Mouse (Mus musculus): Measurements from ENCODE around the gene Mbtps1. TPM values are rescaled to one million over a fixed set of nuclear protein-coding genes. Genes with fewer than 3 reads are reported as not detected.

Gene Mbtps1
- polyA plus RNA-seq, 1 experiment from 2014 or later: 59.5 TPM

- Histone ChIP-seq H3K9ac (no peak overlapping the region), H3K4me2 (no peak overlapping the region), H3K27ac (no peak overlapping the region), H3K9me3 (no peaks in the 10 kb centered on the region), H3K27me3 (replicated peaks) (no peaks in the 10 kb centered on the region), H3K36me3 (replicated peaks) (0 out of 2 replicates have a peak, but pooled peaks cover 4% of the 10 kb centered on the region), H3K4me1 (peaks cover 35% of the 10 kb centered on the region), H3K4me3 (no peak overlapping the region)
- ATAC-seq (replicated peaks): no peak
- 78% methylated on average over 6 of the region's 6 CpGs for WGBS
Measured at GRCm38 (mm10) chr8:119555861-119556260, 2.7 kb downstream of the Mbtps1 start.

GRCm38 (mm10) chr8:119552967-119553366, 5.6 kb downstream of the Mbtps1 start:
- Histone ChIP-seq H3K9me3 (no peaks in the 10 kb centered on the region), H3K4me1 (peaks cover 29% of the 10 kb centered on the region), H3K4me2 (no peak overlapping the region), H3K27me3 (replicated peaks) (no peaks in the 10 kb centered on the region), H3K36me3 (replicated peaks) (no peaks in the 10 kb centered on the region), H3K9ac (no peak overlapping the region), H3K4me3 (no peak overlapping the region), H3K27ac (no peak overlapping the region)
- 61% methylated on average over 2 of the region's 2 CpGs for WGBS
- ATAC-seq (replicated peaks): no peak

GRCm38 (mm10) chr8:119548560-119549113, 9.9 kb downstream of the Mbtps1 start:
- Histone ChIP-seq H3K27ac (no peak overlapping the region), H3K27me3 (replicated peaks) (no peaks in the 10 kb centered on the region), H3K9ac (no peak overlapping the region), H3K9me3 (no peaks in the 10 kb centered on the region), H3K4me2 (no peak overlapping the region), H3K4me1 (no peaks in the 10 kb centered on the region), H3K36me3 (replicated peaks) (peaks cover 19% of the 10 kb centered on the region; the same call in 1 of the 2 replicates), H3K4me3 (no peak overlapping the region)
- WGBS: 81% methylated on average over 7 of the region's 7 CpGs
- no peak for ATAC-seq (replicated peaks)

- H3K27me3 ChIP-seq (replicated peaks): no peaks in the 10 kb centered on the region
- H3K9ac ChIP-seq: no peak overlapping the region
- H3K36me3 ChIP-seq (replicated peaks): peaks cover 24% of the 10 kb centered on the region
- no peaks in the 10 kb centered on the region for H3K9me3 ChIP-seq
- WGBS: 90% methylated on average over 18 of the region's 18 CpGs
- no peak overlapping the region for H3K27ac ChIP-seq
- H3K4me3 ChIP-seq: no peak overlapping the region
- no peaks in the 10 kb centered on the region for H3K4me1 ChIP-seq
- no peak for ATAC-seq (replicated peaks)
- no peak overlapping the region for H3K4me2 ChIP-seq
Measured at GRCm38 (mm10) chr8:119547019-119547691, 11.4 kb downstream of the Mbtps1 start.

- H3K4me1 ChIP-seq: no peaks in the 10 kb centered on the region
- H3K4me2 ChIP-seq: no peak overlapping the region
- peaks cover 32% of the 10 kb centered on the region for H3K36me3 ChIP-seq (replicated peaks)
- H3K4me3 ChIP-seq: no peak overlapping the region
- no peaks in the 10 kb centered on the region for H3K27me3 ChIP-seq (replicated peaks)
- H3K9ac ChIP-seq: no peak overlapping the region
- H3K9me3 ChIP-seq: no peaks in the 10 kb centered on the region
- no peak for ATAC-seq (replicated peaks)
- 90% methylated on average over 6 of the region's 6 CpGs for WGBS
- H3K27ac ChIP-seq: no peak overlapping the region
Measured at GRCm38 (mm10) chr8:119545791-119546190, 12.7 kb downstream of the Mbtps1 start.

GRCm38 (mm10) chr8:119545180-119545579, 13.4 kb downstream of the Mbtps1 start:
- Histone ChIP-seq H3K27me3 (replicated peaks) (no peaks in the 10 kb centered on the region), H3K4me3 (no peak overlapping the region), H3K4me2 (no peak overlapping the region), H3K9me3 (no peaks in the 10 kb centered on the region), H3K36me3 (replicated peaks) (peaks cover 37% of the 10 kb centered on the region), H3K27ac (no peak overlapping the region), H3K9ac (no peak overlapping the region), H3K4me1 (no peaks in the 10 kb centered on the region)
- WGBS: 79% methylated on average over 6 of the region's 6 CpGs
- ATAC-seq (replicated peaks): no peak

- H3K4me1 ChIP-seq: no peaks in the 10 kb centered on the region
- H3K9me3 ChIP-seq: no peaks in the 10 kb centered on the region
- no peak overlapping the region for H3K4me2 ChIP-seq
- no peak overlapping the region for H3K27ac ChIP-seq
- 88% methylated on average over 3 of the region's 3 CpGs for WGBS
- H3K27me3 ChIP-seq (replicated peaks): no peaks in the 10 kb centered on the region
- no peak overlapping the region for H3K4me3 ChIP-seq
- no peak for ATAC-seq (replicated peaks)
- peaks cover 43% of the 10 kb centered on the region for H3K36me3 ChIP-seq (replicated peaks)
- H3K9ac ChIP-seq: no peak overlapping the region
Measured at GRCm38 (mm10) chr8:119544606-119545005, 13.9 kb downstream of the Mbtps1 start.

GRCm38 (mm10) chr8:119531973-119532372, 26.6 kb downstream of the Mbtps1 start:
- Histone ChIP-seq H3K4me1 (no peaks in the 10 kb centered on the region), H3K27ac (no peak overlapping the region), H3K27me3 (replicated peaks) (no peaks in the 10 kb centered on the region), H3K4me3 (no peak overlapping the region), H3K36me3 (replicated peaks) (peaks cover 56% of the 10 kb centered on the region), H3K4me2 (no peak overlapping the region), H3K9me3 (no peaks in the 10 kb centered on the region), H3K9ac (no peak overlapping the region)
- WGBS: 96% methylated on average over 9 of the region's 9 CpGs
- ATAC-seq (replicated peaks): no peak

GRCm38 (mm10) chr8:119531397-119531796, 27.1 kb downstream of the Mbtps1 start:
- Histone ChIP-seq H3K9me3 (no peaks in the 10 kb centered on the region), H3K27me3 (replicated peaks) (no peaks in the 10 kb centered on the region), H3K27ac (no peak overlapping the region), H3K9ac (no peak overlapping the region), H3K36me3 (replicated peaks) (peaks cover 58% of the 10 kb centered on the region), H3K4me3 (no peak overlapping the region), H3K4me2 (no peak overlapping the region), H3K4me1 (no peaks in the 10 kb centered on the region)
- 96% methylated on average over 3 of the region's 3 CpGs for WGBS
- ATAC-seq (replicated peaks): no peak

GRCm38 (mm10) chr8:119530937-119531336, 27.6 kb downstream of the Mbtps1 start:
- WGBS: 84% methylated on average over 6 of the region's 6 CpGs
- no peak for ATAC-seq (replicated peaks)
- Histone ChIP-seq H3K36me3 (replicated peaks) (peaks cover 53% of the 10 kb centered on the region), H3K4me3 (no peak overlapping the region), H3K27ac (no peak overlapping the region), H3K4me1 (no peaks in the 10 kb centered on the region), H3K9ac (no peak overlapping the region), H3K27me3 (replicated peaks) (no peaks in the 10 kb centered on the region), H3K4me2 (no peak overlapping the region), H3K9me3 (no peaks in the 10 kb centered on the region)

GRCm38 (mm10) chr8:119528762-119529161, 29.8 kb downstream of the Mbtps1 start:
- Histone ChIP-seq H3K27me3 (replicated peaks) (no peaks in the 10 kb centered on the region), H3K4me1 (no peaks in the 10 kb centered on the region), H3K9me3 (no peaks in the 10 kb centered on the region), H3K9ac (no peak overlapping the region), H3K4me2 (no peak overlapping the region), H3K36me3 (replicated peaks) (peaks cover 55% of the 10 kb centered on the region), H3K4me3 (no peak overlapping the region), H3K27ac (no peak overlapping the region)
- no peak for ATAC-seq (replicated peaks)
- WGBS: 94% methylated on average over 7 of the region's 7 CpGs

- H3K36me3 ChIP-seq (replicated peaks): peaks cover 67% of the 10 kb centered on the region
- H3K9me3 ChIP-seq: no peaks in the 10 kb centered on the region
- H3K9ac ChIP-seq: no peak overlapping the region
- H3K4me3 ChIP-seq: no peak overlapping the region
- H3K4me2 ChIP-seq: no peak overlapping the region
- ATAC-seq (replicated peaks): no peak
- H3K27ac ChIP-seq: no peak overlapping the region
- H3K27me3 ChIP-seq (replicated peaks): no peaks in the 10 kb centered on the region
- WGBS: 77% methylated on average over 7 of the region's 7 CpGs
- 0 out of 2 replicates have a peak, but pooled peaks cover 10% of the 10 kb centered on the region for H3K4me1 ChIP-seq
Measured at GRCm38 (mm10) chr8:119520102-119520501, 38.4 kb downstream of the Mbtps1 start.

GRCm38 (mm10) chr8:119516674-119517073, 41.9 kb downstream of the Mbtps1 start:
- Histone ChIP-seq H3K4me1 (peaks cover 10% of the 10 kb centered on the region; the same call in 1 of the 2 replicates), H3K36me3 (replicated peaks) (peaks cover 65% of the 10 kb centered on the region), H3K27me3 (replicated peaks) (no peaks in the 10 kb centered on the region), H3K27ac (no peak overlapping the region), H3K4me2 (no peak overlapping the region), H3K9me3 (no peaks in the 10 kb centered on the region), H3K4me3 (no peak overlapping the region), H3K9ac (no peak overlapping the region)
- no peak for ATAC-seq (replicated peaks)
- 45% methylated on average over 5 of the region's 5 CpGs for WGBS
